Mouse (Mus musculus): ENCODE measurements around the gene Ccdc50. TPM values are rescaled to one million over a fixed set of nuclear protein-coding genes. Genes with fewer than 3 reads are reported as not detected.

The Ccdc50 gene
- polyA plus RNA-seq, 1 experiment from 2014 or later: 48.4 TPM

- no peak overlapping the region for H3K4me2 ChIP-seq
- no peaks in the 10 kb centered on the region for H3K27me3 ChIP-seq (replicated peaks)
- no peak overlapping the region for H3K4me3 ChIP-seq
- 0 out of 2 replicates have a peak, but pooled peaks cover 3% of the 10 kb centered on the region for H3K36me3 ChIP-seq (replicated peaks)
- H3K9ac ChIP-seq: no peak overlapping the region
- no peak for ATAC-seq (replicated peaks)
- WGBS: 87% methylated on average over 6 of the region's 6 CpGs
- H3K4me1 ChIP-seq: no peaks in the 10 kb centered on the region
- no peaks in the 10 kb centered on the region for H3K9me3 ChIP-seq
- H3K27ac ChIP-seq: no peak overlapping the region
These were observed 11.1 kb downstream of the Ccdc50 start for GRCm38 (mm10) chr16:27399719-27400253.

- H3K36me3 ChIP-seq (replicated peaks): peaks cover 6% of the 10 kb centered on the region; the same call in 1 of the 2 replicates
- H3K27me3 ChIP-seq (replicated peaks): no peaks in the 10 kb centered on the region
- H3K4me2 ChIP-seq: no peak overlapping the region
- H3K4me1 ChIP-seq: no peaks in the 10 kb centered on the region
- 90% methylated on average over 2 of the region's 2 CpGs for WGBS
- H3K9ac ChIP-seq: no peak overlapping the region
- H3K4me3 ChIP-seq: no peak overlapping the region
- no peak overlapping the region for H3K27ac ChIP-seq
- no peaks in the 10 kb centered on the region for H3K9me3 ChIP-seq
- no peak for ATAC-seq (replicated peaks)
These were observed 12.9 kb downstream of the Ccdc50 start for GRCm38 (mm10) chr16:27401579-27401978.

DNA sequence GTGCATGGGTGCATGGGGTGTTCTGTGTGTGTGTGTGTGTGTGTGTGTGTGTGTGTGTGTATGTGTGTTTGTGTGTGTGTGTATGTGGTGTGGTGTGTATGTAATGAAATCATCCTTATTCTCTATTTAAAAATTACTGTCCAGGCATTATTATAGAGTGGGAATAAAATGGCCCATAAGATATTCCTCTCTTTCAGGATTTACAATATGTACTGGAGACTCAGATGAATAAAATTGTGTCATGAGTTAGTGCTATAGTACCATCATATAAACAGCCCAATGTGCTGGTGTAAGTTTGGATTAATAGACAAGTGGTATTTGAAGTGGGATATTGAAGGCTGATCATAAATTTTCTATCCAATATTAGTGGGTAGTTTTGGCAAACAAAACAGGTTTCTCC, 15.4 kb downstream of the Ccdc50 start:
- peaks cover 11% of the 10 kb centered on the region; the same call in 1 of the 2 replicates for H3K36me3 ChIP-seq (replicated peaks)
- H3K27ac ChIP-seq: no peak overlapping the region
- ATAC-seq (replicated peaks): no peak

GRCm38 (mm10) chr16:27416937-27417584, 28.4 kb downstream of the Ccdc50 start:
- Histone ChIP-seq H3K9ac (no peak overlapping the region), H3K27ac (no peak overlapping the region), H3K4me3 (no peak overlapping the region), H3K27me3 (replicated peaks) (no peaks in the 10 kb centered on the region), H3K36me3 (replicated peaks) (peaks cover 42% of the 10 kb centered on the region), H3K9me3 (no peaks in the 10 kb centered on the region), H3K4me1 (no peaks in the 10 kb centered on the region), H3K4me2 (no peak overlapping the region)
- ATAC-seq (replicated peaks): no peak
- 95% methylated on average over 6 of the region's 6 CpGs for WGBS

More for the DNA sequence above, 15.4 kb downstream of the Ccdc50 start:
- H3K4me3 ChIP-seq: no peak overlapping the region
- no peaks in the 10 kb centered on the region for H3K9me3 ChIP-seq
- H3K4me1 ChIP-seq: no peaks in the 10 kb centered on the region
- H3K27me3 ChIP-seq (replicated peaks): no peaks in the 10 kb centered on the region
- no peak overlapping the region for H3K9ac ChIP-seq
- H3K4me2 ChIP-seq: no peak overlapping the region

DNA sequence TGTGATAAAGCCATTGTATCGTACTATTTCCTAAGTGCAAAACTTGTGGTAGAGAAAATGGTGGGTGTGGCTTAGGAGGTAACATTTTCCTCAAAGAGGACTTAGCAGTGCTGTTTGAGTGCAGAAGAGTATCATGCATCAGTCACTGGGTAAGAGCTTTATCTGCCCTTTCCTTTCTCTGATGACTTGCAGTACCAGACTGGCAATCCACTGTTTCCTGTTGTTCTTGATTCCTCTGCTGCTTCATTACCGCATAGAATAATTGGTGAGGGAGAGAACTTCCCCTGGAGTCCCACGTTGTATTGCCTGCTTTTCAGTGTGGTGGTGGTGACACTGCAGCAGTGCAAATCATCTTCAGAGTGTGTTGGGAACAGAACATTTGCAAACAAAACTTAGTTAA, 29.0 kb downstream of the Ccdc50 start:
- H3K36me3 ChIP-seq (replicated peaks): peaks cover 48% of the 10 kb centered on the region
- H3K4me2 ChIP-seq: no peak overlapping the region
- H3K27ac ChIP-seq: no peak overlapping the region
- 94% methylated on average over 3 of the region's 3 CpGs for WGBS
- H3K9me3 ChIP-seq: no peaks in the 10 kb centered on the region
- H3K9ac ChIP-seq: no peak overlapping the region
- no peaks in the 10 kb centered on the region for H3K4me1 ChIP-seq
- no peaks in the 10 kb centered on the region for H3K27me3 ChIP-seq (replicated peaks)
- no peak overlapping the region for H3K4me3 ChIP-seq
- ATAC-seq (replicated peaks): no peak

DNA sequence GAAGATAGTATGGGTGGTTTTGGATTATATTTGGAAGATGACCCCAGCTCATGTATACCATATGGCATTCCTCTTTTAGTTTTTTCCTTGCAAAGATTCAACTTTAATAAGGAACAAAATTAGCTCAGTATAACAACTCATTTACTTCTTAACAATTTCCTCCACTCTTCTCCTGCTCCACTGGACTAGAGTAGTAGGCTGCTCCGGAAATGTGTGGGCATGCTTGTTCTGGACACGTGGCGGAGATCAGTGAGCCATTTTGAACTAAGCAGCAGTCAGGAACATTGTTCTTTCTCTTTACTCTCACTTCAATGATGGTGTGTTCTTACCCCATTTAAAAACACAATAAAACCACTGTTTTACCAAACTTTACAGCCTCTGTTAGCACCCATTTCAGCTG, 32.3 kb downstream of the Ccdc50 start:
- WGBS: 94% methylated on average over 3 of the region's 3 CpGs
- no peak overlapping the region for H3K27ac ChIP-seq
- no peak for ATAC-seq (replicated peaks)
- no peaks in the 10 kb centered on the region for H3K4me1 ChIP-seq
- H3K4me3 ChIP-seq: no peak overlapping the region
- no peaks in the 10 kb centered on the region for H3K27me3 ChIP-seq (replicated peaks)
- H3K9me3 ChIP-seq: no peaks in the 10 kb centered on the region
- peaks cover 40% of the 10 kb centered on the region for H3K36me3 ChIP-seq (replicated peaks)
- H3K4me2 ChIP-seq: no peak overlapping the region
- H3K9ac ChIP-seq: no peak overlapping the region

DNA sequence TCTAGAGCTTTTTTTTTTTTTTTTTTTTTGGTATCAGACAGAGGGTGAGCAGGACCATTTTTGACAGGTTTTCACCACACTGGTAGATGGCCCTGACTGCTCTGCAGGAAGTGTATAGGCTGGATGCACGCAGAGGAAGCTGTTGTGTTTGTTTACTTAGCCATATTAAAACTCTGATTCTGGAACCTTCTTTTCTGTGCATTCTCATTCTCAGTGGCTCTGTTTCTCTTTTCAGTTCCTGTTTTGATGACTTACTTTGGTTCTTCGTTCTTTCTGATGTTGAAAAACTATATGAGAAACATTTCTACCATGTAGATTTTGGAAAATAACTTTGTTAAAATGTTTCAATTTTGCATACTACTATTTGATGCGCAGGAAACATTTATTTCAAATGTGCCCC, 46.4 kb downstream of the Ccdc50 start:
- H3K27me3 ChIP-seq (replicated peaks): no peaks in the 10 kb centered on the region
- no peak overlapping the region for H3K4me3 ChIP-seq
- WGBS: 88% methylated on average over 3 of the region's 3 CpGs
- peaks cover 21% of the 10 kb centered on the region; the same call in 1 of the 2 replicates for H3K36me3 ChIP-seq (replicated peaks)
- ATAC-seq (replicated peaks): no peak
- H3K9me3 ChIP-seq: no peaks in the 10 kb centered on the region
- no peak overlapping the region for H3K9ac ChIP-seq
- H3K4me1 ChIP-seq: no peaks in the 10 kb centered on the region
- no peak overlapping the region for H3K27ac ChIP-seq
- no peak overlapping the region for H3K4me2 ChIP-seq

DNA sequence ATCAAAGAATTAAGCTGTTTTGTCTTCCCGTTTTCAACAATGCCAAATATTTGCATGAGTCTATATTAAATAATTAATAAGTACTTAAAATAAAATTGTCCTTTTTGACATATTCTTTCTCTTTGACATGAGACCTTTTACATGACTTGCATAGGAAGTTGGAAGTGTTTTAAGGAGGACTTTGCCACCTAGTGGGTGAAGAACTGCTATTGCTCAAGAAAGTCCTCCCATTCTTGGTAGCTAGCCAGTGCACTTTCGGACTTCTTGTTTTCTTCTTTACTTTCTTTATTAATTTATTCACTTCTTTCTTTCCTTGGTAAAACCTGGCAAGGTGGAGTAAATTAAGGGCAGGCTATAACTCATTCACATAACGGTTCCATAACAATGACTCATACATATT, 55.3 kb downstream of the Ccdc50 start:
- H3K9ac ChIP-seq: no peak overlapping the region
- no peaks in the 10 kb centered on the region for H3K27me3 ChIP-seq (replicated peaks)
- H3K36me3 ChIP-seq (replicated peaks): peaks cover 24% of the 10 kb centered on the region
- H3K9me3 ChIP-seq: no peaks in the 10 kb centered on the region
- WGBS: 92% methylated on average over 3 of the region's 3 CpGs
- no peak for ATAC-seq (replicated peaks)
- H3K4me2 ChIP-seq: no peak overlapping the region
- H3K27ac ChIP-seq: no peak overlapping the region
- H3K4me1 ChIP-seq: no peaks in the 10 kb centered on the region
- H3K4me3 ChIP-seq: no peak overlapping the region

GRCm38 (mm10) chr16:27449360-27449759, 60.7 kb downstream of the Ccdc50 start:
- no peaks in the 10 kb centered on the region for H3K4me1 ChIP-seq
- H3K4me2 ChIP-seq: no peak overlapping the region
- no peak overlapping the region for H3K9ac ChIP-seq
- no peak for ATAC-seq (replicated peaks)
- H3K27ac ChIP-seq: no peak overlapping the region
- no peaks in the 10 kb centered on the region for H3K27me3 ChIP-seq (replicated peaks)
- H3K9me3 ChIP-seq: no peaks in the 10 kb centered on the region
- no peak overlapping the region for H3K4me3 ChIP-seq
- peaks cover 18% of the 10 kb centered on the region for H3K36me3 ChIP-seq (replicated peaks)
- WGBS: 96% methylated on average over 5 of the region's 5 CpGs

- H3K9ac ChIP-seq: no peak overlapping the region
- H3K27ac ChIP-seq: no peak overlapping the region
- H3K4me2 ChIP-seq: no peak overlapping the region
- H3K9me3 ChIP-seq: no peaks in the 10 kb centered on the region
- 95% methylated on average over 2 of the region's 2 CpGs for WGBS
- H3K4me1 ChIP-seq: no peaks in the 10 kb centered on the region
- ATAC-seq (replicated peaks): no peak
- H3K36me3 ChIP-seq (replicated peaks): peaks cover 8% of the 10 kb centered on the region
- H3K4me3 ChIP-seq: no peak overlapping the region
- H3K27me3 ChIP-seq (replicated peaks): no peaks in the 10 kb centered on the region
These were observed 62.0 kb downstream of the Ccdc50 start for GRCm38 (mm10) chr16:27450655-27451054.

- Histone ChIP-seq H3K27ac (no peak overlapping the region), H3K9ac (no peak overlapping the region), H3K36me3 (replicated peaks) (no peaks in the 10 kb centered on the region; the same call in 1 of the 2 replicates), H3K9me3 (no peaks in the 10 kb centered on the region), H3K27me3 (replicated peaks) (no peaks in the 10 kb centered on the region), H3K4me2 (no peak overlapping the region), H3K4me3 (no peak overlapping the region), H3K4me1 (no peaks in the 10 kb centered on the region)
- ATAC-seq (replicated peaks): peak; percentile 48; the same call in 1 of the 2 replicates
- WGBS: 59% methylated on average over 3 of the region's 3 CpGs
These were observed 64.7 kb downstream of the Ccdc50 start for GRCm38 (mm10) chr16:27453396-27453795.

DNA sequence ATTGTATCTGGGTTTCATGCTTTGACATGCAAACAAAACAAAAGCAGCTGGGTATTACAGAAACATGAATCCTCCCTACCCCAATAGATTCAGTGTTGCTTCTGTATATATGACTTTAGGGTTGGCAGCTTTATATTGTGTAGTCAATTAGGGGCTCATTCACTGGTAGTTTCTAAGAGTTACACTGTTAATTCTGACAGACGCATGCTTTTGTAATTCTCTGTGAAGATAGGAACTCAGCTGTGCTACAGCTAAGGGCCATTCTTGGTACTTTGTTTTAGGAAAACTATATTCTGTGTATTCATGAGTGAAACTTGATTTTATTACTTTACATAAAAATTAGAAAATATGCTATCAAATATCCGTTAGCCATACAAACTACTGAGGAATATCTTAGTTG, 65.2 kb downstream of the Ccdc50 start:
- H3K9me3 ChIP-seq: no peaks in the 10 kb centered on the region
- no peak for ATAC-seq (replicated peaks)
- no peaks in the 10 kb centered on the region for H3K27me3 ChIP-seq (replicated peaks)
- no peak overlapping the region for H3K9ac ChIP-seq
- no peak overlapping the region for H3K4me2 ChIP-seq
- no peaks in the 10 kb centered on the region; the same call in 1 of the 2 replicates for H3K36me3 ChIP-seq (replicated peaks)
- H3K4me1 ChIP-seq: no peaks in the 10 kb centered on the region
- WGBS: 75% methylated on average over 2 of the region's 2 CpGs
- no peak overlapping the region for H3K27ac ChIP-seq
- H3K4me3 ChIP-seq: no peak overlapping the region

- no peak overlapping the region for H3K4me3 ChIP-seq
- ATAC-seq (replicated peaks): peak; percentile 76
- no peak overlapping the region for H3K9ac ChIP-seq
- WGBS: 18% methylated on average over 4 of the region's 4 CpGs
- no peaks in the 10 kb centered on the region for H3K36me3 ChIP-seq (replicated peaks)
- H3K4me2 ChIP-seq: no peak overlapping the region
- H3K9me3 ChIP-seq: no peaks in the 10 kb centered on the region
- H3K27me3 ChIP-seq (replicated peaks): no peaks in the 10 kb centered on the region
- no peaks in the 10 kb centered on the region for H3K4me1 ChIP-seq
- H3K27ac ChIP-seq: no peak overlapping the region
These were observed 68.6 kb downstream of the Ccdc50 start for GRCm38 (mm10) chr16:27457273-27457672.

Measured in midbrain, embryonic 15.5 days (tissue).